Mouse (Mus musculus) left cerebral cortex, adult 11 months (tissue): ENCODE results near the gene Dgcr8.

Experiments
- DNase-seq: peaks from one replicate; pipeline ENCODE4 v3.0.0; 2022; ENCODE audit warnings: low spot score

The Dgcr8 gene

GRCm38 (mm10) chr16:18249364-18249967 lies 39.6 kb downstream of the Dgcr8 start:
- no peak for DNase-seq

- DNase-seq: peak; percentile 99
These were observed 40.3 kb downstream of the Dgcr8 start, which contains the start of the genes Trmt2a and Ranbp1 for GRCm38 (mm10) chr16:18248433-18249363. Trmt2a (plus strand) TSS chr16:18248679. Ranbp1 (minus strand) TSS chr16:18248732.

- no peak for DNase-seq
These were observed 41.3 kb downstream of the Dgcr8 start for GRCm38 (mm10) chr16:18247521-18248399.

GRCm38 (mm10) chr16:18241581-18241980 lies 47.5 kb downstream of the Dgcr8 start:
- DNase-seq: no peak

- DNase-seq: no peak
These were observed 52.2 kb downstream of the Dgcr8 start for GRCm38 (mm10) chr16:18236676-18237501.

GRCm38 (mm10) chr16:18235389-18236065 lies 53.5 kb downstream of the Dgcr8 start:
- no peak for DNase-seq

- no peak for DNase-seq
These were observed 54.2 kb downstream of the Dgcr8 start, which contains the start of gene Zdhhc8 for GRCm38 (mm10) chr16:18234671-18235388. Zdhhc8 (minus strand) TSS chr16:18235136.

- no peak for DNase-seq
These were observed 55.0 kb downstream of the Dgcr8 start for GRCm38 (mm10) chr16:18233919-18234670.

GRCm38 (mm10) chr16:18233451-18233850 lies 55.6 kb downstream of the Dgcr8 start:
- no peak for DNase-seq

- DNase-seq: no peak
These were observed 57.6 kb downstream of the Dgcr8 start for GRCm38 (mm10) chr16:18231451-18231850.

- no peak for DNase-seq
These were observed 58.0 kb downstream of the Dgcr8 start for GRCm38 (mm10) chr16:18231047-18231446.

GRCm38 (mm10) chr16:18230617-18231016 lies 58.4 kb downstream of the Dgcr8 start:
- no peak for DNase-seq

GRCm38 (mm10) chr16:18229622-18230021 lies 59.4 kb downstream of the Dgcr8 start:
- peak; percentile 83 for DNase-seq

- no peak for DNase-seq
These were observed 60.2 kb downstream of the Dgcr8 start for GRCm38 (mm10) chr16:18228856-18229255.

GRCm38 (mm10) chr16:18227897-18228422 lies 61.1 kb downstream of the Dgcr8 start:
- no peak for DNase-seq

- no peak for DNase-seq
These were observed 61.9 kb downstream of the Dgcr8 start for GRCm38 (mm10) chr16:18227187-18227586.

- no peak for DNase-seq
These were observed 66.9 kb downstream of the Dgcr8 start for GRCm38 (mm10) chr16:18222188-18222587.

- DNase-seq: no peak
These were observed 67.5 kb downstream of the Dgcr8 start for GRCm38 (mm10) chr16:18221543-18221898.
